ENCODE assay signal across 22 mouse cellular contexts in the genomic region with DNA sequence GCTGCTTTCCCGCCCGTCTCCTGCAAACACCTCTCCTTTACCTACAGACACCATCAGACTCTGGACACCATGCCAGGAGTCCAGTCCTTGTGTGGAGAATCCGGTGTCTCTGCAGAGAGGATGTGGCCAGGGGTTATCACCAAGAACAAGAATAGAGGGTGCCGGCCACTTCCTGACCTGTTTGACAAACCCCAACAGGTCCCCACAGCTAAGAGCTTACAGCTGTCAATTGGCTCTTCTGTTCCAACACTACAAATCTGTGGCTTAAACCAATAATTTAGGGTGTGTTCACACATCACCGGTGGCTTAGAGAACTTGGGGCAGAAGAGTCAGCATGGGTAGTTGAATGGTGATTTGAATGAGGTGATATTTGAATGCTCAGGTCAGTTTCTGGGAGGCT. TPM values are rescaled to one million over a fixed set of nuclear protein-coding genes. Genes with fewer than 3 reads are reported as not detected.
DNase-seq lines count a peak whose midpoint lies in the region; ATAC-seq and TF ChIP-seq lines count a peak whose summit lies in the region.
"Had no signal": no experiment of that assay in that cellular context is flagged by ENCODE, and none has a peak within 500 bp of the region (broad histone marks: within the 10 kb centered on the region; RNA-seq: fewer than 3 reads in every experiment).

No protein-coding gene starts in this region.

- WGBS in stomach, postnatal 0 days, result 44% methylated on average over 5 of the region's 5 CpGs

- no peak overlapping the region for H3K9ac ChIP-seq in stomach, postnatal 0 days (ENCODE audit: low read length)
- H3K9ac ChIP-seq: embryonic facial prominence, embryonic 15.5 days; forebrain, embryonic 15.5 days; heart, embryonic 15.5 days; hindbrain, embryonic 12.5 days had no signal

- no peaks in the 10 kb centered on the region for H3K36me3 ChIP-seq in stomach, postnatal 0 days (ENCODE audit: control insufficient read depth, insufficient read depth, low read length)
- H3K36me3 ChIP-seq: embryonic facial prominence, embryonic 15.5 days; forebrain, embryonic 15.5 days; G1E; heart, embryonic 10.5 days; heart, embryonic 15.5 days; hindbrain, embryonic 12.5 days had no signal

- no peak for TF ChIP-seq EP300 in stomach, postnatal 0 days (optimal IDR thresholded peaks at IDR 0.05)

- no peaks in the 10 kb centered on the region for H3K9me3 ChIP-seq in stomach, postnatal 0 days (ENCODE audit: control insufficient read depth, low read length)
- H3K9me3 ChIP-seq: embryonic facial prominence, embryonic 15.5 days; forebrain, embryonic 15.5 days; G1E; heart, embryonic 10.5 days; heart, embryonic 15.5 days; hindbrain, embryonic 12.5 days had no signal

- peak; percentile 59 for DNase-seq in 416B (ENCODE audit: low read depth)
- DNase-seq in induced T-regulatory cell, adult 2 months (ENCODE audit: low read depth), result peak; percentile 53
- peak; percentile 61 to 82 for DNase-seq in natural killer cell, adult 2 months (ENCODE audit: low spot score in 2 of 2)
- no peak for DNase-seq in ovary, postnatal 14 days (ENCODE audit: low spot score)
- no peak for DNase-seq in urinary bladder, adult 2 months (ENCODE audit: low spot score)
- DNase-seq in stomach, postnatal 0 days (ENCODE audit: low spot score), result no peak
- DNase-seq: adrenal gland, adult 8-10 months; cerebellum, adult 11 months; cerebellum, adult 8-10 months; cerebellum, postnatal 14 days; gastrocnemius, postnatal 36 days; heart, adult 18-20 months; heart, postnatal 14 days had no signal

- H3K4me2 ChIP-seq in stomach, postnatal 0 days (replicated peaks; ENCODE audit: low read depth), result no peak overlapping the region
- H3K4me2 ChIP-seq: embryonic facial prominence, embryonic 15.5 days; forebrain, embryonic 15.5 days; heart, embryonic 15.5 days; hindbrain, embryonic 12.5 days had no signal

- H3K27me3 ChIP-seq in stomach, postnatal 0 days (ENCODE audit: control insufficient read depth, insufficient read depth, low read length), result no peaks in the 10 kb centered on the region

- TF ChIP-seq CTCF in stomach, postnatal 0 days (IDR thresholded peaks at IDR 0.05; ENCODE audit: low read depth), result no peak

- H3K4me3 ChIP-seq in stomach, postnatal 0 days (ENCODE audit: low read depth, low read length), result no peak overlapping the region
- H3K4me3 ChIP-seq: embryonic facial prominence, embryonic 15.5 days; erythroblast, embryonic 14.5 days; forebrain, embryonic 15.5 days; heart, embryonic 10.5 days; heart, embryonic 15.5 days; hindbrain, embryonic 12.5 days had no signal

- no peak overlapping the region for H3K27ac ChIP-seq in stomach, postnatal 0 days (replicated peaks)
- H3K27ac ChIP-seq: embryonic facial prominence, embryonic 15.5 days; forebrain, embryonic 15.5 days; heart, embryonic 10.5 days; heart, embryonic 15.5 days; hindbrain, embryonic 12.5 days had no signal

- peak; percentile 43 for ATAC-seq in common myeloid progenitor, adult 5-6 weeks (replicated peaks; ENCODE audit: low read depth, poor library complexity, severe bottlenecking)
- ATAC-seq in stomach, postnatal 0 days (ENCODE audit: low FRiP score, low TSS enrichment), result no peak
- ATAC-seq: forebrain, embryonic 15.5 days; hindbrain, embryonic 16.5 days had no signal

- no peaks in the 10 kb centered on the region for H3K4me1 ChIP-seq in stomach, postnatal 0 days (replicated peaks; ENCODE audit: control insufficient read depth, insufficient read depth)
- H3K4me1 ChIP-seq: heart, embryonic 10.5 days; hindbrain, embryonic 12.5 days had no signal

RNA-seq across cellular contexts. Expression of a gene that starts 17.3 kb away (rescaled TPM):
- 10.4 and 10.7 TPM in 2 replicates for total RNA-seq in common myeloid progenitor, adult 5-6 weeks (2017)
- polyA plus RNA-seq in urinary bladder, adult 2 months (2012; rRNA removed), result 3.0 TPM in 2 replicates
- 2.0 and 2.1 TPM in 2 replicates for polyA plus RNA-seq in stomach, postnatal 0 days (2015; fragmentation: Nextera tagmentation; extraction: Ambion mirVana)

RNA-seq across cellular contexts. Expression of a gene that starts 28.5 kb away (rescaled TPM):
- total RNA-seq in common myeloid progenitor, adult 5-6 weeks (2017), result 0.14 TPM in 1 of 2 replicates, not detected in the other
- polyA plus RNA-seq in urinary bladder, adult 2 months (2012; rRNA removed), result 0.47 and 0.52 TPM in 2 replicates
- 0.12 and 0.15 TPM in 2 replicates for polyA plus RNA-seq in stomach, postnatal 0 days (2015; fragmentation: Nextera tagmentation; extraction: Ambion mirVana)
- polyA plus RNA-seq: erythroblast, embryonic 14.5 days had no signal

Comparison
In these comparisons a context has a peak if more than half of its experiments do, and no peak if none do; other contexts are left out.
1. DNase-seq: peak in 416B (single experiment), induced T-regulatory cell, adult 2 months (single experiment) and natural killer cell, adult 2 months (2 of 2); none in ovary, postnatal 14 days (single experiment), urinary bladder, adult 2 months (single experiment) and stomach, postnatal 0 days (single experiment).